Mouse (Mus musculus) liver (tissue): ENCODE measurements at regions not wholly inside any gene's neighbourhood (a gene's known extent, or its start where the extent isn't known, plus 50 kb on each side); places are given as distances from the start of the nearest gene placed in this dataset.

Source experiments
- DNase-seq: peaks from one replicate; pipeline ENCODE4 v3.0.0-alpha.2; 2020; ENCODE audit warnings: mixed read lengths

DNA sequence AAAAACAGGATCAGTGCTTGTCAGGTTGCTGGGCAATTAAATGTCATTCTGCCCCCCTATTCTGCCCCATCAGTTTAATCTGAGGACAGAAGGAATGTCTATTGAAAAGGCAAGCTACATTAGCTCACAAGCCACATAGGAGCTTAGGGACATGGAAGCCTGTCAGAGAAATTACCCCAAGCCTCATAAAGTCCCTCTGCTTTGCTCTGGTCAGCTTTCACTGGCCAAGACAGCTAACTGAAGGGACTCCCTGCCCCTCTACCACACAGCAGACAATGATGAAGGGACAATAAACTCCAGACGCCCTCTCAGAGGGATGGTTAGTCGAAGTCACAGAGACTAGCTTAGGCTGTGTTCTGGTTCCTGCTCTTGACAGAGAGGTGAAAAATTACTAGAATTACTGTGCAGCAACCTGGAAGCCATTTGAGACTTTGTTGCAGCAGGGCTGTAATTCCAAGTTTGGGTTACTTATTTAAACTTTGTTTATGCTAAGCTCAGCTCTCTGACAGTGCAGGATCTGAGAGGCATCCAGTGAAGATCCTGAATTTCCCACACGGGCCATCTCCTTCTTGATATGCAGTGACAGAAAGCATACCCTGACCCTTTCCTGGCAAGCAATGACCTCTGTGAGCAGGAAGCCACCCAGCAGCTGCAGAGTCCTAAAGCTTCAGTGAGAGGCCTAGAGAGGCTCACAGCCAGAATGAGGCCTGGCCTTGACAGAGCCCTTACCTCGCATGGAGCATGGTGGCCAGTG, 95.2 kb upstream of the Tmtc1 start:
- no peak for DNase-seq

DNA sequence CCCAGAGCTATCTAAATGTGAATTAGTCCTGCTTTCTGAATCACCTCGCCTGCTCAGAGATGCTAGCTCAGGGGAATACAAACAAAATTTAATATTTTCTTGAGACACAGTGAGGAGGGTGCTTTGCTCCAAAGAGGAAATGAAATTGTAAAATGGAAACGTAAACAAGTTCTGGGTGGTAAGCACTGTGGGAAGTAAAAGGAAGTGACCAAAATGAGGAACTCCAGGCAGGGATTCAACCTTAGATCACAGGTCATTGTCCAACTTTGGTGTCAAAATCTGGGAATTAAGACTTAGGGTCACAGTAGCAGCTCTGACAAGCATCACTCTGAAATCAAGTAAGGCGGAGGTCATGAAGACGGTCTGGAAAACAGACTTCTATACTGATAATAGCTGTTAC, 90.2 kb upstream of the Tmtc1 start:
- no peak for DNase-seq

DNA sequence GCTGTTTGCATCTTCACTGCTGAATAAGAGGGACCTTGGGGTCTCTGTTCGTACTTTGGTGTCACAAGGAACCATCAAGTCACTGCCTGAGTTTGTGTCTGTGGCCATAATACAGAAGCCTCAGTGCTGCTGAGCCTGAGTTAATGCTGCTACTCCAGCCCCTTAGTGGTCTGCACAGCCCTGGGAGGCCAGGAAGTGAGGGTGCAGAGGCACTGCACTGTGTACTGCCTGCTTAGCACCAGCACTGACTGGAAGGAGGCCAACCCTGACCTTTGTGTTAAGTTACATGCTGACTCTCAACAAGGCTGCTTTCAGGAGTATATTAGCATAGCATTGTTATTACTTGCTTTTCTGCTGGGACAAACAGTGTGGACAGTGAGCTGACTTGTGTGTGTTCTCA, 86.9 kb upstream of the Tmtc1 start:
- no peak for DNase-seq

DNA sequence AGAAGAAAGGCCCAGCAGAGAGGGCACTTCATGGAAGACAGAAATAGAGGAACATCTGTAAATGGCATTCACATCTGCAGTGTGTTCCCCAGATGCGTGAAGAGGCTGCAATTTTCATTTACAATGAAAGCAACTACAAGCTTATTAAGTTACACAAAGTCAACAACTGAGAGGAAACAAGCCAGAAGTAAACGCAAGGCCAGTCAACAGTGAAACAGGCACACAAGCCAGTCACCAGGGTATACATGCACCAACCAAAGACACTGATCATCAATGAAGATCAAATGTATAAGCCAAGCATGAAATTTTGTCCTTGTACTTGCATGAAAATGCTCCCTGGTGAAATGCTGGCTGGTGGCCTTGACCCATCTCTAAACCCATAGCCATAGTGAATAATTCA, 84.4 kb upstream of the Tmtc1 start:
- no peak for DNase-seq

DNA sequence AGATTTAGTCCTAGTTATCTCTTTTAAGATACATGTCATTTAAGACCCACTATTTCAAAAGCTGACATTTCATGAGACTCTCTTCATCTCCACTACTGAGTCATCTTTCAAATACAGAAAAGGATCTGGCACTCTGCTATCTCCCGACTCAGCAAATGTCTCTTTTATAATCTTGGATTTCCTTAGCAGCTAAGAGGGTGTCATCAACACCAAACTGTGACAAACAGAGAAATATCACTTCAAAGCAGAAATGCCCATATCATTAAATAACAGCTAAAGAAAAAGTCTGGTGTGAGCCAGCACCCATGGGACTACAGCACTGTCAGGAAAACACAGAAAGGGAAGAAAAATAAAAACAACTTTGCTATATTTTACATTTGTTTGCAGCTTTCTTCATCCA, 78.7 kb upstream of the Tmtc1 start:
- no peak for DNase-seq

DNA sequence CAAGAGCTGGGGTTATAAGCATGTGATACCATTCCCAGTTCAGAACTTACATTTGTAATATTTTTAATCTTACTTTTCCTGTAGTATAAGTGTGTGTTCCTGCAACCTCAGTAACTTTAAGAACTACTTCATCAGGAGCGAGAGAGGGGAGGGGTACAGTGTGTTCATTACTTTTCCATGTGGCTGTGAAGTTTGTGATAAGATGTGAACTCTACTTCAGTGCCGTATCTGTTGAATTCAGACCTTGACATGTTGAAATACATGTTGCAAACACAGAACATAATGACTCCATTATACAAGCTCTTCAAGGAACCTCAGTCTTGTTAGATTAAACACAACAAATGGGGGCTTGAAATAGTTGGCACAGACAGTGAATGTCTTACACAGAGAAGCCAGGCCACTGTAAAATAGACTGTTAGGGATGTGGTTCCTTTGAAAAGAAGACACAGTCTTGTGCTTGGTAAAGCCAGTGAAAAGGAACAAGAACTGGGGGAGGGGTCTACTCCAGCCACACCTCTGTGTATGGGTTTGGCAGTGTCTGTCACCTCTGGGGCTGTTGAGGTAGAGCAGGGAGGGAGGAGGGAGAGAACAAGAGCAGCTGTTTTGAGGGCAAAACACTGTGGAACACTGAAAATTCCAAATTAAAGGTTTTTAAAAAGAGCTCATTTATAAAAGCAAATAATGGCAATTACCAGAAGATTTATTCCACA, 73.5 kb upstream of the Tmtc1 start:
- DNase-seq = peak; percentile 65

DNA sequence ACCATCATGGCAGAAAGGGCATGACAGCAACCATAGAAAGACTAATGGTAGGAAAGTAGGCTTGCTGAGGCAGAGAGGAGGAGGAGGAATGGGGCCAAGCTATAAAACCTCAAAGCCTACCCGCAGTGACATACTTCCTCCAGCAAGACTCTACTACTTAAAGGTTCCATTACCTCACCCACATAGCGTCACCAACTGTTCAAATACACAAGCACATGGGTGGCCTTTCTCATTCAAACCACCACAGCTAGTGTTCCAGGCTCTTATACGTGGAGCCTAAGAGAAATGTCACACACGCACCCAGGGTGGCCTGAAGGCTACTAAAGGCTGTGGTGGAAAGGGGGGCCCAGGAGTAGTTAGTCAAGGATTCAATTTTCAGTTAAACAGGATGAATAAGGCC, 72.5 kb upstream of the Tmtc1 start:
- DNase-seq = no peak

DNA sequence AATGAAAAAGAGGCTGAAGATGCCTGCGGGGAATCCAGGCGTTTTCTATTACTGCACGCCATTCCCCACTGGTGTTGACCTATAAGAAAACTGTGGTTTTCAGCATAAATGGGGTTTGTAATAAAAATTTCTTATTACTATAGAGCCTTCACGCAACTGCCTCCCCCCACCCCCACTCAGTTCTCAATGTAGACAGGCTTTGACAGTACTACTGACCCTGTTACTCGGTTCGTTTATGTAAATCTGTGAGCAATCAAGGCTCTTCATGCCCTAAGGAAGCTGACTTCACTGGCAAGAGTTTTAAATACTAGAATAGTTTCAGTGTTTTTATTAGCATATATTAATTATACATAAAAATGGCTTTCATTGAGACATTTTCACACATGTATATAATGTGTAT, 70.9 kb upstream of the Tmtc1 start:
- DNase-seq = no peak

DNA sequence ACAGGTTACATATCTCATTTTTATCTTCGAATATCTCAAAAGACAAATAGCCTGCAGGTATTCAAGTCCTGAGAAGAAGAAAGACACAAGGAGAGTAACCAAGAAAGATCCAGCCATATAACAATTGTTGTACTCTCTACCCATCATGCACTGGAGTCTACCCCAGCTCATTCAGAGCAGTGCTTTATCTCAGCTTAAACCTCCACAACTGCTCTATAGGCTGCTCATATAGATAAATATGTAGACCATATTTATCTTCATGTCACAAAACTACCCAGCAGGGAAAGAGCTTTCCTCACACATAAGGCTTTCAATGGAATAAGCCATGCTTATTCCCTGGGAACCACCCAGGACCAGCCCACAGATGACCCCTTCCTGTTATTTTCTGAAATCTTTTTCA, 70.5 kb upstream of the Tmtc1 start:
- no peak for DNase-seq

DNA sequence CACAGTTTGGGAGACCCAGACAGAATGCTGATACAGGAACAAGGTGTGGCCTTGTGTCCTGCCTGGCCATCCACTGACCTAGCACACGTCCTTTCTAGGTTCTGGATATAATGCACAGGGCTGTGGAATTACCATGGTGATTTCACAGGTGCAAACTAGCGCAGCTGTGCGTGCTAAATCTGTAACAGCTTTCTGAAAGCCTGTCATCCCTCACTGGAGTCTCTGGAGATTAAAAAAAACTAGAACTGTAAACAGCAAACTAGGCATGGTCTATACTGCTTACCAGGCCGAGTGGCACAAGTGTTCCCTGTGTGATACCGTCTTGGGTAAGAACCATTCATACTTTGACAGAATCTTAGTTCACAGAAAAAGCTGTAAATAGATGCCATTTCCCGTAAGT, 69.9 kb upstream of the Tmtc1 start:
- DNase-seq = no peak

DNA sequence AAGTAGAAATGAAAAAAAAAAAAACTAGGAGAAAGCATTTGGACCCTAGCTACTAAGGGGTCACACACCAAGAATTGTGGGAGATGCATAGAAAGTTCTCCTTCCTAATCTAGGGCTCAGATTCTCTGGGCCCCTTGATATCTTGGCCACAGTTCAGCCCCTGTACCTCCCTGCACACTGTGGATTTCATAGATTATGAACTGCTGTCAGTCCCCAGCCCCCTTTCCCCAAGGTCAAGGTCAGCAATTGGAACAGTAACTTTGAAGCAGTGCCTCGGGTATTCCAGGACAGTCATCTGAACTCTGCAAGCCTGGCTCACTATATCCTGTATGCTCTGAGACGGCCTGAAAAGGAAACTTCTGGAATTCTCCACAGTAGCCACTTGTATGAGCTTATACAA, 68.9 kb upstream of the Tmtc1 start:
- peak; percentile 66 for DNase-seq

DNA sequence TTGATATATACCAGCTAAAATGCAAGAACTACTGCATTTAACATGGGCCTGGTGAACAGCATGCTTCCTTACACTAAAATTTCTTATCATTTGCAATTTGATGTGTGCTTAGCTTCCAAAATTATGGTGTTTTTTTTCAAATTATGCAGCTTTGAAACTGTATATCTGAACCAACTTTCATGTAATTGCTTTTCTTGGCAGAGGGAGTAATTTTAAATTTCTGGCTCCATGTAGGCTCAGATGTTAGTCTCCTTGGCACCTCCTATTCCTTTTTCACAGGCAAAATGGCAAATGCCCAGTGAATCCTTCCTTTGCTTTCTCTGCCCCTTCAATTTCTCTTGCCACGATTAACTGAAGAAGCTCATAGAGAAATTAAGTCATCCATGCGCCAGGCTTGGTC, 61.1 kb upstream of the Tmtc1 start:
- DNase-seq = no peak

DNA sequence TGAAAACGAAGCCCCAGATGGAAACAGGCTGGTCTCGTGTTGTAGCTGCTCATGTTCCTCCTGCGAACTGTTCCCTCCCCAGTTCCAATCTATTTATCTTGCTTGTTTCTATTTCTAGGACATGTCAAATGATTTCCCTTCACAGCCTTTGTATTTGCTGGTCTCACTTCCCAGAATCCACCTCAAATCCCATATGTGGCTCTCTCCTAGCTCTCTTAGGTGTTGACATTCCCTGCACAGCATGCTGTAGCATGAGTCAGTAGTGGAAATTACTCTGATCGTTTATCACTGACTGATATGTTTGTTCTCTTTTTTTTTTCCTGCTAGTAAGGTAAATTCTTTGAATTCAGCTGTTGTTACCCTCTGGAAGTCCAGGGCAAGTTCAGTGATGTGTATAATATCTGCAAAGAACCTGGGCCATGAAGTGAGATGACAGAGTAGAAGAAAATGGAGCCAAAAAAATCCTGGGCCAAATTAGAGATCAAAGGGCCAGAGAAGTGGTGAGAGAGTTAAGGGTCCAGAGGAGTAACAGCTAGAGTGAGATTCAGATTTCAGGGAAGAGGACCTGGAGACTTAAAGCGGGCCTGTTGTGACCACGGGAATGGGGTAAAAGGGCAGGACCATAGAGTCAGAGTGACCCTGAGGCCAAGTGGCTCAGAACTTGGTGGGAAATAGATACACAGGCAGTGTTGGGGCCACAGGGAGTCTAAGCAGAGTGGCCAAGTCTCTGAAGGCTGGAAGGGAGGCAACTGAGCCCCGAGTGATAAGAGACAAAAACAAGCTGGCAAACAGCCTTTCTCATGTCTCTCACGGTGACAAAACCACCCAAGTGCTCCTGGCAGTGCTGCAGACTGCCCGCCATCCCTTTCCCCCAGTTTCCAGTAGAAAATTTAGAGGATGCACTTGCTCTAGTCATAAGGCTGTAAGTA, 56.3 kb upstream of the Tmtc1 start:
- peak; percentile 25 for DNase-seq
